ENCODE assay signal across 7 mouse cellular contexts in genomic region chr12:73617652-73618051, GRCm38 (mm10). TPM values are rescaled to one million over a fixed set of nuclear protein-coding genes. Genes with fewer than 3 reads are reported as not detected.
DNase-seq lines count a peak whose midpoint lies in the region; ATAC-seq and TF ChIP-seq lines count a peak whose summit lies in the region.

No protein-coding gene starts in this region.

- no peak overlapping the region for H3K9ac ChIP-seq in heart, embryonic 14.5 days (ENCODE audit: low read length)
- no peak overlapping the region for H3K9ac ChIP-seq in stomach, postnatal 0 days (ENCODE audit: low read length)
- no peak overlapping the region for H3K9ac ChIP-seq in forebrain, embryonic 11.5 days (ENCODE audit: low read length)

- peaks cover 6 to 8% of the 10 kb centered on the region in 2 experiments; a peak in 3 of 4 replicates for H3K4me1 ChIP-seq in heart, embryonic 14.5 days (ENCODE audit: control insufficient read depth in 2 of 2, insufficient read depth in 2 of 2, low read length in 2 of 2)
- H3K4me1 ChIP-seq in stomach, postnatal 0 days (replicated peaks; ENCODE audit: control insufficient read depth, insufficient read depth) = peaks cover 3% of the 10 kb centered on the region; the same call in 1 of the 2 replicates
- H3K4me1 ChIP-seq in forebrain, embryonic 11.5 days (replicated peaks; ENCODE audit: control insufficient read depth, insufficient read depth, low read length) = no peaks in the 10 kb centered on the region

- peak; percentile 66 to 71 for DNase-seq in kidney, postnatal 4 days
- peak; percentile 92 for DNase-seq in stomach, postnatal 0 days (ENCODE audit: low spot score)
- no peak for DNase-seq in forebrain, embryonic 11.5 days (ENCODE audit: low spot score)
- DNase-seq in yolk sac, embryonic 10.5 days (ENCODE audit: low spot score) = no peak
- DNase-seq in cerebellum, postnatal 36 days = no peak

- no peaks in the 10 kb centered on the region for H3K27me3 ChIP-seq in heart, embryonic 14.5 days (ENCODE audit: control insufficient read depth, insufficient read depth, low read length)
- H3K27me3 ChIP-seq in stomach, postnatal 0 days (ENCODE audit: control insufficient read depth, insufficient read depth, low read length) = no peaks in the 10 kb centered on the region
- H3K27me3 ChIP-seq in forebrain, embryonic 11.5 days (ENCODE audit: control insufficient read depth, insufficient read depth, low read length) = no peaks in the 10 kb centered on the region

- no peak for TF ChIP-seq CTCF in stomach, postnatal 0 days (IDR thresholded peaks at IDR 0.05; ENCODE audit: low read depth)

- 23% methylated on average over 10 of the region's 10 CpGs for whole genome bisulfite sequencing in heart, embryonic 14.5 days
- 33% methylated on average over 10 of the region's 10 CpGs for WGBS in stomach, postnatal 0 days
- WGBS in forebrain, embryonic 11.5 days = 59% methylated on average over 10 of the region's 10 CpGs

- H3K4me2 ChIP-seq in heart, embryonic 14.5 days (ENCODE audit: low read length) = peak overlapping the region; percentile 41
- H3K4me2 ChIP-seq in stomach, postnatal 0 days (replicated peaks; ENCODE audit: low read depth) = peak overlapping the region; percentile 28; the same call in 1 of the 2 replicates
- no peak overlapping the region for H3K4me2 ChIP-seq in forebrain, embryonic 11.5 days (ENCODE audit: low read depth, low read length, severe bottlenecking)

- no peak overlapping the region for H3K4me3 ChIP-seq in heart, embryonic 14.5 days (ENCODE audit: control insufficient read depth in 1 of 2, insufficient read depth in 1 of 2, low read depth in 1 of 2, low read length in 2 of 2)
- no peak overlapping the region for H3K4me3 ChIP-seq in stomach, postnatal 0 days (ENCODE audit: low read depth, low read length)
- no peak overlapping the region for H3K4me3 ChIP-seq in forebrain, embryonic 11.5 days (ENCODE audit: low read depth, low read length)

- TF ChIP-seq EP300 in stomach, postnatal 0 days (optimal IDR thresholded peaks at IDR 0.05) = peak; percentile 94

- 0 out of 2 replicates have a peak, but pooled peaks have one; percentile 30 for ATAC-seq in common myeloid progenitor, adult 5-6 weeks (replicated peaks; ENCODE audit: low read depth, poor library complexity, severe bottlenecking)
- ATAC-seq in heart, embryonic 14.5 days (ENCODE audit: insufficient number of reproducible peaks, insufficient read depth, low FRiP score, low read depth) = peak; percentile 59; the same call in 1 of the 2 replicates
- ATAC-seq in stomach, postnatal 0 days (ENCODE audit: low FRiP score, low TSS enrichment) = peak; percentile 97
- no peak for ATAC-seq in forebrain, embryonic 11.5 days (replicated peaks; ENCODE audit: low FRiP score)

- H3K9me3 ChIP-seq in heart, embryonic 14.5 days (ENCODE audit: control insufficient read depth, low read length) = no peaks in the 10 kb centered on the region
- no peaks in the 10 kb centered on the region for H3K9me3 ChIP-seq in stomach, postnatal 0 days (ENCODE audit: control insufficient read depth, low read length)
- no peaks in the 10 kb centered on the region for H3K9me3 ChIP-seq in forebrain, embryonic 11.5 days (ENCODE audit: control insufficient read depth, low read length)

- no peaks in the 10 kb centered on the region for H3K36me3 ChIP-seq in heart, embryonic 14.5 days (ENCODE audit: control insufficient read depth, insufficient read depth, low read length)
- H3K36me3 ChIP-seq in stomach, postnatal 0 days (ENCODE audit: control insufficient read depth, insufficient read depth, low read length) = no peaks in the 10 kb centered on the region
- no peaks in the 10 kb centered on the region for H3K36me3 ChIP-seq in forebrain, embryonic 11.5 days (ENCODE audit: control insufficient read depth, insufficient read depth, low read length)

- peak overlapping the region in 1 of 2 experiments; percentile 17; a peak in 1 of 4 replicates for H3K27ac ChIP-seq in heart, embryonic 14.5 days (replicated peaks in 1 of 2; ENCODE audit: control insufficient read depth in 1 of 2, insufficient read depth in 1 of 2, low read depth in 2 of 2, low read length in 2 of 2)
- H3K27ac ChIP-seq in stomach, postnatal 0 days (replicated peaks) = peak overlapping the region; percentile 75
- H3K27ac ChIP-seq in forebrain, embryonic 11.5 days (ENCODE audit: low read depth, low read length) = no peak overlapping the region

RNA-seq across cellular contexts. Expression of gene Prkch, which starts 33.1 kb away (rescaled TPM):
- total RNA-seq in common myeloid progenitor, adult 5-6 weeks (2017) = 15.9 and 18.0 TPM in 2 replicates
- polyA plus RNA-seq in heart, embryonic 14.5 days (2014; fragmentation: Nextera tagmentation; extraction: Ambion mirVana) = 14.3 and 16.5 TPM in 2 replicates
- 22.3 and 24.8 TPM in 2 replicates for polyA plus RNA-seq in stomach, postnatal 0 days (2015; fragmentation: Nextera tagmentation; extraction: Ambion mirVana)
- polyA plus RNA-seq in forebrain, embryonic 11.5 days (2014; fragmentation: Nextera tagmentation; extraction: Ambion mirVana) = 5.6 and 6.9 TPM in 2 replicates

Comparison
In these comparisons a context has a peak if more than half of its experiments do, and no peak if none do; other contexts are left out.
1. DNase-seq: peak in kidney, postnatal 4 days (2 of 2) and stomach, postnatal 0 days (single experiment); none in forebrain, embryonic 11.5 days (single experiment), yolk sac, embryonic 10.5 days (single experiment) and cerebellum, postnatal 36 days (0 of 2).